Mouse (Mus musculus): Measurements from ENCODE around the gene Poldip3.
"Not testable (repeated sequence)": the region's sequence is repeated elsewhere in the genome, so short reads cannot be mapped to it uniquely, and the experiment has no call there.

The Poldip3 gene

GRCm38 (mm10) chr15:83164971-83165471 lies 15.8 kb upstream of the Poldip3 start:
- DNase-seq: no peak

GRCm38 (mm10) chr15:83162818-83163485 lies 13.8 kb upstream of the Poldip3 start:
- no peak for DNase-seq

DNA sequence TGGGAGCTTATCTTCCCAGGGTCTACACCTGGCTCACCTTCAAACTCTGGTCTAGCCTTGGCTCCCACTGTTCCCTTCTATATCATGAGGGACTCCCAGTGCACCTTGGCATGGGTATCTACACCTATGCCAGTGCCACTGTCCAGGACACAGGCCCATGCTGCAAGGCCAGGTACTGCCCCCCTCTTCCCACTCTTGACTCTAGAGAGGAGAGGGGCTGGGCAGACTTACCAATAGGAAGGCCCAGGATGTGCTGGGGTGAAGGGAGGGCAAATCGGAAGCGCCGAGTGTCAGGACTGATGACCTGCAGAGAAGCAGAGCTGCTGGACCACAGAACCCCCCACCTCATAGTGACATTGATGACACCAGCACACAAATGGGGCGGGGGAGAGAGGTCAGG lies 12.8 kb upstream of the Poldip3 start:
- DNase-seq: no peak

GRCm38 (mm10) chr15:83161062-83161748 lies 12.0 kb upstream of the Poldip3 start:
- DNase-seq: no peak

- DNase-seq: no peak
Measured at GRCm38 (mm10) chr15:83160561-83160960, 11.4 kb upstream of the Poldip3 start.

GRCm38 (mm10) chr15:83159823-83160222 lies 10.6 kb upstream of the Poldip3 start:
- DNase-seq: no peak

DNA sequence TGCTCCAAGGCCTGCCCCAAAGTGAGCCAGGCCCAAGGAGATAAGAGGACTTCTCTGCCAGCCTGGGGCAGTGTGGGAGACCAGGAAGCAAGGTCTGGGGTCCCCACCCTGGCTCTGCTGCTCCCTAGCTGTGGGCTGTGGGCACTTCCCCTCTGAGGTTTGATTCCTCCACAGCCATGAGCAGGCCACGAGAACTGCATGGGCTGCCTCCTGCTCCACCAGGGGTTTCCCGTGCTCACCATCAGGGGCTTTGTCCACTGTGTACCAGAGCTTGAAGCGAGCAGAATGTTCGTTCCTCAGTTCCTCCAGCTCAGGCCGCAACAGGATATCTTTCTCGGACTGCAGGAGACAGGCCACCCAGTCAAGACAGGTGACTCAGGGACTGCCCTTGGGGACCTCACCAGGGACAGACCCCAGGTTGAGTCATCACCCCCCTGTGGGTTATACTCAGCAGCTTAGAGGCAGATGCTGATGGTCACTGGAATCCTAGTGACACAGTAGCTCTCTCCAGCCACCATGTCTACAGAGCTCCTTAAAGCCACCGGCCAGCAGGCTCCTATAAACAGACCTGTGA lies 9.5 kb upstream of the Poldip3 start:
- DNase-seq: no peak

GRCm38 (mm10) chr15:83157667-83158064 lies 8.5 kb upstream of the Poldip3 start:
- DNase-seq: no peak

- peak; percentile 30 for DNase-seq
Measured at GRCm38 (mm10) chr15:83156929-83157666, 7.9 kb upstream of the Poldip3 start.

DNA sequence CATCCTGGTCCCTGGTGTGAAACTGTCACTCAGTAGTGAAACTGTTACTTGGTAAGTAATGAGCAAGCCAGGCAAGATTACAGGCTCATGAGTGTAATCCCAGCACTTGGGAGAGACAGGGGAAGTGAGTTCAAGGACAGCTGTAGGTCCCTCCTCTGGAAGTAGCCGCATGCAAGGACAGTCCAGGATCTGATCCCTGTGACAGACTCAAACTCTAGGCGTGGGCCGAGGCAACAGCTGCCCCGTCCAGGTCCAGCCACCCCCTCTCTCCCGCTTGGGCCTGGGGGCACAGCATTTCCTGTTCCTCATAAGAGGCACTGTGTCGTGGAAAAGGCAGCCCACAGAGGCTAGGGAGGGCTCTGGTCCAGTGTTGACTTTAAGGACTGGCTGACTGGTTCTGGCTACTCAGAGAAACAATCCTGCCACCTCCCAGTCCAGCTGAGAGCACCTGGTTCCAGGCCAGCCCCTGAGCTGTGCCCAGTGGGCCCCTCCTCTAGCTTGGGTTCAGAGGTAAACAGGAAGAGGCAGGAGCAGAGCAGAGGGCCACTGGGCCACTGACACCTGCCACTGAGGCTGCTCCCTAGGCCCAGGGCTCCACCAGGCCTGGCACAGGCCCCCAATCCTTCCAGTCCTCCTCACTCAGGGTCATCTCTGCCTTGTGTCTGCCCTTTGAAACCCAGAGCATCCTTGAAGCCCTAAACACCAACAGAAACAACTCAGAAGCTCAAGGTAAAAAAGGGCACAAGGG lies 6.7 kb upstream of the Poldip3 start:
- DNase-seq: no peak

DNA sequence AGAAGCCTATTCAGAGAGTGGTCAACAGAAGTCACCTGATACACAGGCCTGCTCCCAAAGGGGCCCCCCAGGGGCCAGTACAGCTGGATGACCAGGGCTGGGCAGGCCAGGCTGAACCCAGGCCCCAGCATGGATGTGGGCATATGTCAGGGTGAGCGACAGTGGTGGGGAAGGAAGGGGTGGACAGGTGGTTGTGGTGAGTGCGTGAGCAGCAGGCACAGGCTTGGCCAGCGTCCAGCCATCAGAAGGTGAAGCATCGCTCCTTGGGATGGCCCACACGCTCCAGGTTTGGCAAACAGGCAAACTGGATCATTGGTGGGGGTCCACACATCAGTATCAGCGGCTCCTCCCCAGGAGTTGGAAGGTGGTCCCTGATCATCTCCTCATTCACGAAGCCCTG lies 5.1 kb upstream of the Poldip3 start:
- DNase-seq: no peak

- DNase-seq: no peak
Measured at GRCm38 (mm10) chr15:83150694-83151093, 1.5 kb upstream of the Poldip3 start.

DNA sequence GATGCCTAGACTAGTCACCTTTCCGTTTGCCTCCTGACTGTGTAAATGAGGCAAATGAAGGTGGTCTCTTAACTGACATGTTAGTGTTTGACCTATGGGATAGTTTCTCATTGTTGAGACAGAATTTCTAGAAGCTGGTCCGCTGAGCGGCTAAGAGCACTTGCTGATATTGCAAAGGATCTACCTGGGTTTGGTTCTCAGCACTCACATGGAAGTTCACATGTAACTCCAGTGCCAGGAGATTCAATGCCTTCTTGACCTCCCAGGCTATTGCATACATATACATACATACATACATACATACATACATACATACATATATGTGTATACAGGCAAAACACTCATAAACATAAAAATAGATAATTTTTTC lies 874 bp upstream of the Poldip3 start:
- DNase-seq: no peak

GRCm38 (mm10) chr15:83148801-83149195 lies 386 bp downstream of the Poldip3 start:
- DNase-seq: no peak

DNA sequence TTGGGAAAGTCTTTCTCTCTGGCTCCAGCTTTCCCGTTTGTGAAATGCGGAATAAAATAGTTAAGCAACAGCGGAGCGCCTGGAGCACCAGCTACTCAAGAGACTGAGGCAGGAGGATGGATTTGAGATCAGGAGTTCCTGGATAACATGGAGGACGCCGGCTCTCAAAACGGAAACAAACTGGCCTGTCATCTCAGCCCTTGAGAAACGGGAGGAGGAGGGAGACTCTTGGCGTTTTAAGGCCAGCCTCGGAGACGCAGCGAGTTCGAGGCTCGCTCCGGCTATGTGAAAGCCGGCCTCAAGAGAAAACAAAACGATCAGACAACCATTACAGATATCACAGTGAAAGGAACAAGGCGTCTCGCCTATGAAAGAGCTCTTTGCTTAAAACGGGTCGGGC lies 789 bp downstream of the Poldip3 start:
- no peak for DNase-seq

GRCm38 (mm10) chr15:83145541-83145940 lies 3.6 kb downstream of the Poldip3 start:
- no peak for DNase-seq

DNA sequence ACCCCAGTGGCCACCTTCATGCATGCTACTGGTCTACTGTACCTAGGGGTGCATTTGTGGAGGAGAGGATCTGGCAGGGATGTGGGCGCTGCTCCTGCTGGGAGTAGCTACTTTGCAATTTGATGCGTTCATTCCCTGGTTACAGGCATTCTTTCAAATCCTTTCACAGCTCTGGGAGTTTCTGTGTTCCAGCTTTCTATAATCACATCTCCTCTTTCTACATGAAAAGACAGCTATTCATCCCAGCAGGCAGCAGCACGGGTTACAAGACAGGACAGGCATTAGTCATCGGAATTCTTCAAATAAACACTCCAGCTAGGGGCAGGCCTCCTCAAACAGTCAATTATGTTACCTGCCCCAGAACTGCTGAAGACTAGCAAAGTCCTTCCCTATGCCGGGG lies 6.3 kb downstream of the Poldip3 start:
- DNase-seq: no peak

DNA sequence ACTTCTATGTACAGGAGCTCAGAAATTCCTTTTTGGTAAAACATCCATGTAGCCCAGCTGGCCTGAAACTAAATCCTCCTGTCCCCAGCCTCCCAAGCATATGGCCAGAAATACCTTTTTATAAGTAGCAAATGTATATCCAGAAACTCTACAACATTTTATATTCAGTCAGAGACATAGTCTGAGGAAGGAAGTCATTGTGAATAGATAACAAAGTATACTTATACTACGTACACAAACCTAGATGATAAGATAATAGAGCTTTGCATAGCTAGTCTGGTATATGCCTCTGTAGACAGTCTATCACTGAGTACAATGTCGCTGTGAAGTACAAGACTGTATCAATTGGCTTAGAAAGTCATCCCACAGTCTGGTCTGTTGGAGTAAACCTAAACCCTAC lies 13.5 kb downstream of the Poldip3 start:
- no peak for DNase-seq

DNA sequence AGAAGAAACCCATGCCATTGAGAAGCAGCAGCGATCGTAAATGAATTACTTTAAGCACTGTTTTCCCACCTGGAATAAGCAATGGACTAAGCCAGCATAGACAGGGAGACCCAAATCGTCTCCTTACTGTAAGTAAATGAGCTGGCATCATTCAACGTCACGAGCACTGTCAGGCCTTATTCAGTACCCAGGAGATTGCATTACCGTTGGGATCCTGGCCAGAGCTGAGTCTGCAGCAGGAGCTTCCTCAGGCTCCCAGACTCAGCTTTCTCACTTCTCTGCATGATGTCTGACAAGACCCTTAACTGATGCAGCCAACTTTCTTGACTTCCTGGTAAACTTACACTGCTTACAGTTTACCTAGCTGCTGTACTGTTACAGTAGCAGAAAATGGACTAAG lies 14.5 kb downstream of the Poldip3 start:
- no peak for DNase-seq

DNA sequence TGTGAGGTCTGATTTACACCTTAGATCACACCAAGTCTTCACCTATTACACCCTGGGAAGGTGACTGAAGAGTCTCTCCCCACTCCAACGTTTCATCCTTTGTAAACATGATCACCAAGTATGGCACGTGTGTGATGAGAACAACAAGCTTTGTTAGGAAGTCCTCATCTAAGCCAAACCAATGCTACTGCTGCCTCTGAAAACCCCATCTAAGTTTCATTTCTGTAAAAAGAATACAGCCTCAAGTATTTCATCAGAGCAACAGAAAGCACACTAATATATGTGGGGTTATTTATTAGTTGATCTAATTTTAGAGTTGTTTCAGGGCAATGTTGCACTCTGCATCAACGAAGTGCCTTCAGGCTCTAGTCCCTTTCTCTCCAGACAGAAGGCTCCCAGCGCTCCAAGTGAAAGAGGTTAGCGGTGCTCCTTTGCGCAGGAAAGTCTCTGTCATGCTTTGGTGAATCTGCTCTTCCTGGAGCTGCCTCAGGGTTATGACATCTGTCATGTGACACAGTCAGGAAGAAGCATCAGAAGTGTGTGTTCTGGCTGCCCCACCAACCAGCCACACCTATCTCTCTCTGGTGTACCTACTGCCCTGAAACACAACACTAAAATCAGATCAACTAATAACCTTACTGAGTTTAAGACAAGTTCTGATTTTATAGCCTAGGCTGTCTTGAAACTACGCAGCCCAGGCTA lies 19.5 kb downstream of the Poldip3 start:
- no peak for DNase-seq

DNA sequence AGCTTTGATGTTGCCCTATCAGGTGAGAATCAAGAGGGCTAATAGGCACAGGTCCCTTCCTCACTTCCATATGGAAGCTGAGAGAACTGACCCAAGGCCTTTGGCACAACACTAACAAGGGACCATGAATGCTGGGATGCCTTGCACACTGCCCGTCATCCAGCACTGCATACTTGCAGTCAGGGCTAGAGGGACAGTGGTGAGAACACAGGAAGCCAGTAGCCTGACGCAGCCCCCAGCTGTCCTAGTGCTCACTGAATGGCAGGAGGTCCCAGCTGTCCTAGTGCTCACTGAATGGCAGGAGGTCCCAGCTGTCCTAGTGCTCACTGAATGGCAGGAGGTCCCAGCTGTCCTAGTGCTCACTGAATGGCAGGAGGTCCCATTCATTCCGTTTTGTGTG lies 22.1 kb downstream of the Poldip3 start:
- DNase-seq: not testable (repeated sequence)

DNA sequence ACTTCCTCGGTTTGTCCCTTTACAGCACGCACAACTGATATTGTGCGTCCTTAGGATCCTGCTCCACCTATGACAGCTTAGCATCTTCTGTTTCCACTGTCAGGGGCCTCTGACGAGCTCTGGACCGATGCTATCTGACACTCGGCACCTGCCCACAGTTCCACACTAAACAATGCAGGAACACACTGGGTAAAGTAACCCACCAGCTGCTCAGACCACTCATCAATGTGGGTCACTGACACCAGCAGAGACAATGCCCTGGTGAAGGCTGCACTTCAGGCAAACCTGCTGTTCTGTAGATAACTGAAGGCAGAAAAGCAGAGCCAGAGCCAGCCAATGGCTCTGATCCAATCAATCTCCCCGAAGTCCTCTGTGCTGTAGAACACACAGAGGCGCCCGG lies 22.6 kb downstream of the Poldip3 start:
- no peak for DNase-seq

All from right cerebral cortex, postnatal 25 days (tissue).